Mouse (Mus musculus) kidney, embryonic 14.5 days (tissue): ENCODE measurements around the gene Fbh1. TPM values are rescaled to one million over a fixed set of nuclear protein-coding genes. Genes with fewer than 3 reads are reported as not detected.

Experiments
- ATAC-seq: fragments of 200-750 bp; cut with Nextera tagmentation; 2 replicates; pipeline ENCODE4 v1.8.0; 2017; ENCODE audit warnings: moderate number of reproducible peaks, mild to moderate bottlenecking, moderate TSS enrichment, moderate library complexity; ENCODE audit not compliant: low FRiP score, low TSS enrichment
- H3K27ac ChIP-seq: fragments of 300-500 bp; sonication (generic); 2 replicates; pipeline ENCODE4 v1.5.1; 2014; ENCODE audit warnings: low read depth, mild to moderate bottlenecking, low read length, moderate library complexity, mixed read lengths
- H3K27me3 ChIP-seq: fragments of 300-500 bp; sonication (generic); 2 replicates; pipeline ENCODE4 v1.6.1; 2014; ENCODE audit warnings: mild to moderate bottlenecking, low read length; ENCODE audit not compliant: control insufficient read depth, insufficient read depth
- H3K36me3 ChIP-seq: fragments of 300-500 bp; sonication (generic); 2 replicates; pipeline ENCODE4 v1.6.1; 2014; ENCODE audit warnings: low read length, mixed read lengths; ENCODE audit not compliant: control insufficient read depth, insufficient read depth
- H3K4me1 ChIP-seq: fragments of 300-500 bp; sonication (generic); 2 replicates; pipeline ENCODE4 v1.6.1; 2014; ENCODE audit warnings: low read length, mixed read lengths; ENCODE audit not compliant: control insufficient read depth, insufficient read depth
- H3K4me2 ChIP-seq: fragments of 300-500 bp; sonication (generic); replicated peaks from 2 replicates; pipeline ENCODE4 v1.6.1; 2014; ENCODE audit warnings: low read depth, mild to moderate bottlenecking, low read length
- H3K4me3 ChIP-seq: fragments of 300-500 bp; sonication (generic); 2 replicates; pipeline ENCODE4 v1.5.1; 2014; ENCODE audit warnings: mild to moderate bottlenecking, low read length
- H3K9ac ChIP-seq: fragments of 300-500 bp; sonication (generic); 2 replicates; pipeline ENCODE4 v1.6.1; 2014; ENCODE audit warnings: low read depth, mild to moderate bottlenecking, low read length, moderate library complexity
- H3K9me3 ChIP-seq: fragments of 300-500 bp; sonication (generic); 2 replicates; pipeline ENCODE4 v1.6.1; 2016; ENCODE audit warnings: low read length; ENCODE audit not compliant: control insufficient read depth
- WGBS: fragments of 180-500 bp; shearing (Covaris S2); extraction: QIAGEN DNeasy Blood & Tissue Kit; methylation state at CpG from one replicate; pipeline ENCODE4 v1.1.7; 2014; 5-methylcytosine and 5-hydroxymethylcytosine counted together
- polyA plus RNA-seq: library from polyadenylated mRNA; unstranded; fragments of >200 nt; fragmentation: Nextera tagmentation; extraction: Ambion mirVana; gene quantifications from 2 replicates; pipeline ENCODE4 v1.2.1, GENCODE M21; 2014

The Fbh1 gene
- polyA plus RNA-seq, 1 experiment from 2014 or later: 126 TPM

GRCm38 (mm10) chr2:11735853-11736252 lies 41.5 kb downstream of the Fbh1 start:
- H3K27me3 ChIP-seq: no peaks in the 10 kb centered on the region
- H3K4me3 ChIP-seq: no peak overlapping the region
- H3K27ac ChIP-seq: no peak overlapping the region
- H3K36me3 ChIP-seq: peaks cover 7% of the 10 kb centered on the region
- no peak overlapping the region for H3K4me2 ChIP-seq
- no peaks in the 10 kb centered on the region for H3K4me1 ChIP-seq
- no peak for ATAC-seq
- no peaks in the 10 kb centered on the region for H3K9me3 ChIP-seq
- no peak overlapping the region for H3K9ac ChIP-seq
- 82% methylated on average over 6 of the region's 6 CpGs for WGBS

GRCm38 (mm10) chr2:11732978-11733377 lies 44.4 kb downstream of the Fbh1 start:
- H3K27ac ChIP-seq: no peak overlapping the region
- no peaks in the 10 kb centered on the region for H3K36me3 ChIP-seq
- no peak overlapping the region for H3K4me3 ChIP-seq
- no peak for ATAC-seq
- no peaks in the 10 kb centered on the region for H3K4me1 ChIP-seq
- H3K9me3 ChIP-seq: no peaks in the 10 kb centered on the region
- 78% methylated on average over 5 of the region's 5 CpGs for WGBS
- no peaks in the 10 kb centered on the region for H3K27me3 ChIP-seq
- no peak overlapping the region for H3K9ac ChIP-seq
- no peak overlapping the region for H3K4me2 ChIP-seq

GRCm38 (mm10) chr2:11729091-11729490 lies 48.3 kb downstream of the Fbh1 start:
- Histone ChIP-seq H3K9me3 (no peaks in the 10 kb centered on the region), H3K9ac (no peak overlapping the region), H3K4me2 (no peak overlapping the region), H3K27me3 (no peaks in the 10 kb centered on the region), H3K4me1 (no peaks in the 10 kb centered on the region), H3K36me3 (no peaks in the 10 kb centered on the region), H3K4me3 (no peak overlapping the region), H3K27ac (no peak overlapping the region)
- no peak for ATAC-seq
- 58% methylated on average over 3 of the region's 3 CpGs for WGBS

DNA sequence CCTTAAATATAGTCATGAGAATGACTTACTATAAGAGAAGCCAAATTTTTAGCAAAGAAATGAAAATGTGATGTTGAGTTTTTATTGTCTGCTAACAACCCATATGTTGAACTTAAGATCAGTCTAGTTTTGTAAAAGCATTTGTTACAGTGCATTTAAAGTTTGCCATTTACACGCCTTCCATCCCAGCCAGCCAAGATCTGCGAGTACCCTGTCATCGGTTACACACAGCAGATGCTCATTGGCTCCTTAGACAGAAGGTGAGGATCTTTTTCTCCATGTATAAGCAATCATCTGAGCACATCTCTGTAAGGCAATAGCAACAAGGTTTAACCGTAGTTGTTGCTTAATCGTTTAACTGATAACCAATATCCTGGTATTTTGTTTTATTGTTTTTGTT lies 49.8 kb downstream of the Fbh1 start:
- Histone ChIP-seq H3K27me3 (no peaks in the 10 kb centered on the region), H3K9me3 (no peaks in the 10 kb centered on the region), H3K4me2 (no peak overlapping the region), H3K27ac (no peak overlapping the region), H3K36me3 (no peaks in the 10 kb centered on the region), H3K9ac (no peak overlapping the region), H3K4me3 (no peak overlapping the region), H3K4me1 (no peaks in the 10 kb centered on the region)
- ATAC-seq: no peak
- 93% methylated on average over 5 of the region's 5 CpGs for WGBS

GRCm38 (mm10) chr2:11722564-11722963 lies 54.8 kb downstream of the Fbh1 start:
- no peak overlapping the region for H3K9ac ChIP-seq
- no peak overlapping the region for H3K27ac ChIP-seq
- H3K4me3 ChIP-seq: no peak overlapping the region
- ATAC-seq: no peak
- H3K9me3 ChIP-seq: no peaks in the 10 kb centered on the region
- no peaks in the 10 kb centered on the region for H3K4me1 ChIP-seq
- no peaks in the 10 kb centered on the region for H3K36me3 ChIP-seq
- H3K27me3 ChIP-seq: no peaks in the 10 kb centered on the region
- no peak overlapping the region for H3K4me2 ChIP-seq
- WGBS: 87% methylated on average over 9 of the region's 9 CpGs

DNA sequence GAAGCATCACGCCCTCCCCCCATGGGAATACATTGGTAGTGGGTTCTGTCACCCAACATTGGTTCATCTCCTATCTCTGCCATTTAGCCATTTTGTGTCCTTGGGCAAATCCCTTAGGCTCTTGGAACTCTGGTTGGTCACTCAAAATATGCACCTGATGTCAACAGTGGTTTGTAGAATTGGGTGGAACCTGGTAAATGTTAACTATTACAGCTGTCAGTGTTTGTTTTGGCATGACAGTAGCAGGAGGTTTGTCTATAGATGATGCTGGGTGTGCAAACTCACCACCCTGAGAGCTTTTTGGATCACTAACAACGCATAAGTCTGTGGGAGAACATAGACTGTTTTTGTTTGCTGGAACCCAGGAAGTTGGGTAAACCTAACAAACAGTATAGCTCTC lies 58.8 kb downstream of the Fbh1 start:
- no peaks in the 10 kb centered on the region for H3K36me3 ChIP-seq
- H3K4me2 ChIP-seq: no peak overlapping the region
- WGBS: 86% methylated on average over 2 of the region's 2 CpGs

GRCm38 (mm10) chr2:11714535-11714934 lies 62.8 kb downstream of the Fbh1 start:
- H3K9me3 ChIP-seq: no peaks in the 10 kb centered on the region
- ATAC-seq: no peak
- no peaks in the 10 kb centered on the region for H3K27me3 ChIP-seq
- no peaks in the 10 kb centered on the region for H3K36me3 ChIP-seq
- 81% methylated on average over 4 of the region's 4 CpGs for WGBS
- H3K9ac ChIP-seq: no peak overlapping the region
- H3K4me2 ChIP-seq: no peak overlapping the region
- H3K4me1 ChIP-seq: no peaks in the 10 kb centered on the region
- H3K4me3 ChIP-seq: no peak overlapping the region
- no peak overlapping the region for H3K27ac ChIP-seq

More for the DNA sequence above, 58.8 kb downstream of the Fbh1 start:
- Histone ChIP-seq H3K27ac (no peak overlapping the region), H3K4me1 (no peaks in the 10 kb centered on the region), H3K9me3 (no peaks in the 10 kb centered on the region), H3K4me3 (no peak overlapping the region), H3K27me3 (no peaks in the 10 kb centered on the region), H3K9ac (no peak overlapping the region)
- no peak for ATAC-seq

DNA sequence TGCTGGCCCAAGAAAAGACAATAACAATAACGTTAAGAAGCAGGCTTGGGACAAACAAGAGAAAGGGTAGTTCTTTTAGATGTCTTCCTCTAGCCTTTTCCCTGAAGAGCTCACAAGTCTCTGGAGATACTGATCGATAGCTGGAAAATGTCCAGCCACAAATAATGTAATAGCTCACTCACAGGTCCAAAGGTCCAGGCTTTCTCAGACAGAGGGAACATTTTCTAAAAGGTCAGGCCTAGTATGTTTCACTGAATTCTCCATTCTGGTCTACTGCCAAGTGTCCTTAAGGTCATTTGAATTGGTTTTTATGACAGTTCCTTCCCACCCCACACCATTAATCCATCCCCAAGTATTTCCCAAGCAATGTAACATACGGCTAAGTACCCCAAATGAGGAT lies 64.4 kb downstream of the Fbh1 start:
- Histone ChIP-seq H3K4me3 (no peak overlapping the region), H3K27ac (no peak overlapping the region), H3K9me3 (no peaks in the 10 kb centered on the region), H3K36me3 (no peaks in the 10 kb centered on the region), H3K4me2 (no peak overlapping the region), H3K9ac (no peak overlapping the region), H3K4me1 (no peaks in the 10 kb centered on the region), H3K27me3 (0 out of 2 replicates have a peak, but pooled peaks cover 2% of the 10 kb centered on the region)
- WGBS: 65% methylated on average over 3 of the region's 3 CpGs
- ATAC-seq: no peak

- H3K4me2 ChIP-seq: no peak overlapping the region
- 0 out of 2 replicates have a peak, but pooled peaks cover 2% of the 10 kb centered on the region for H3K27me3 ChIP-seq
- no peak overlapping the region for H3K27ac ChIP-seq
- no peak for ATAC-seq
- no peaks in the 10 kb centered on the region for H3K4me1 ChIP-seq
- H3K9ac ChIP-seq: no peak overlapping the region
- H3K36me3 ChIP-seq: no peaks in the 10 kb centered on the region
- WGBS: 77% methylated on average over 6 of the region's 6 CpGs
- no peaks in the 10 kb centered on the region for H3K9me3 ChIP-seq
- no peak overlapping the region for H3K4me3 ChIP-seq
Observed at GRCm38 (mm10) chr2:11712483-11712990, 64.8 kb downstream of the Fbh1 start.
